Mouse (Mus musculus) CD8-positive naive resting alpha-beta T cell, adult 57 days (primary cell): ENCODE results near the gene Mctp1. TPM values are rescaled to one million over a fixed set of nuclear protein-coding genes. Genes with fewer than 3 reads are reported as not detected.

ENCODE experiments used
- total RNA-seq: library from RNA; stranded (reverse); gene quantifications from one replicate; pipeline ENCODE4 v1.2.4, GENCODE M21; 2023

Gene Mctp1
- 1.1 TPM for total RNA-seq

DNA sequence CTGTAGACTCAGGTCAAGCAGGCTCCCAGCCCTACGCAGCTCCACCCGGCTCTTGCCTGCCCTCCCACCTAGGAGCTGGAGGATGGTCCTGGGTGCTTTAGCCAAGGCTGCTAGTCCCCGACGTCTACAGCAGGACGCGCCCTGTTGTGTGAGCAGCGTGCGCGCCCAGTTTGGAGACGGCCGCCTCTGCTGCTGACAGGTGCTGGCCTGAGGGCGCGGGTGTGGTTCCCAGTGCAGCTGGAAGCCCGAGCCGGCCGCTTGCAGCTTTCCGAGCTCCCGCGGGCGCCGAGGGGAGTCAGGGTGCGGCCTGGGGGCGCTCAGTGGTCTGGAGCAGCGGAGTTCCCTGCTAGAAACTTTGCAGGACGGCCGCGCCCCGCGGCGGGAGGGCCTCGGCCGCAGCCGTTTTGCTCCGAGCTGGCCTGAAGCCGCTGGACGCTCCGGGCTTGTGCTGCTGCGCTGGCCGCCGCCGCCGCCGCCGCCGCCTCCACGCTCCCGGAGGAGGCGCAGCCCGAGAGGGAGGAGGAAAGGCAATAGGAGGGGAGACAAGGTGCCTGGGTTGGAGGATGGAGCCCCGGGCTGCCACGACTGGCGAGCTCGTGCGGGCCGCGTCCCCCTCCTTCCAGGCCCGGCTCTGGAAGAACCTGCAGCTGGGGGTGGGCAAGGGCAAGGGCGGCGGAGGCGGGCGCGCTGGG is at the start of gene Mctp1:
Gene Mctp1, plus strand, starts transcription at position 564 of the 692 bp plus-strand sequence.

Other genes starting within 250 kb of the Mctp1 start
- gene Fam81b, start 79.5 kb upstream of the Mctp1 start, total RNA-seq: not detected